Mouse (Mus musculus): ENCODE data around the gene Ttc7b. TPM values are rescaled to one million over a fixed set of nuclear protein-coding genes. Genes with fewer than 3 reads are reported as not detected.

Ttc7b gene
- total and polyA plus RNA-seq, 2 experiments = 7.7 to 10.7 TPM

- Histone ChIP-seq H3K79me2 (ENCODE audit: control insufficient read depth, insufficient read depth, low read length) (no peaks in the 10 kb centered on the region), H3K27me3 (ENCODE audit: control insufficient read depth, insufficient read depth, low read length) (no peaks in the 10 kb centered on the region), H3K27ac (replicated peaks; ENCODE audit: insufficient read depth, low read depth, low read length) (no peak overlapping the region), H3K9ac (ENCODE audit: low read depth, low read length) (no peak overlapping the region), H3K36me3 (ENCODE audit: control insufficient read depth, insufficient read depth, low read length) (peaks cover 22% of the 10 kb centered on the region), H3K4me3 (ENCODE audit: insufficient read depth, low read depth, low read length) (no peak overlapping the region), H3K4me1 (ENCODE audit: control insufficient read depth, insufficient read depth, low read length) (no peaks in the 10 kb centered on the region)
- WGBS = 91% methylated on average over 15 of the region's 15 CpGs
- no peak for DNase-seq (ENCODE audit: extremely low read depth, low read depth, low spot score)
- TF ChIP-seq POLR2A (IDR thresholded peaks at IDR 0.05; ENCODE audit: extremely low read depth, insufficient read depth, low read length) (no peak), CTCF (IDR thresholded peaks at IDR 0.05; ENCODE audit: low read depth, low read length) (no peak)
Observed at GRCm38 (mm10) chr12:100397432-100398146, 123.0 kb downstream of the Ttc7b start.

- no peaks in the 10 kb centered on the region for H3K27me3 ChIP-seq (ENCODE audit: control insufficient read depth, insufficient read depth, low read length)
- H3K27ac ChIP-seq (replicated peaks; ENCODE audit: insufficient read depth, low read depth, low read length) = no peak overlapping the region
- peak; percentile 28 for DNase-seq (ENCODE audit: extremely low read depth, low read depth, low spot score)
- H3K36me3 ChIP-seq (ENCODE audit: control insufficient read depth, insufficient read depth, low read length) = peaks cover 23% of the 10 kb centered on the region
- WGBS = 94% methylated on average over 2 of the region's 2 CpGs
- no peak for TF ChIP-seq POLR2A (IDR thresholded peaks at IDR 0.05; ENCODE audit: extremely low read depth, insufficient read depth, low read length)
- no peak for TF ChIP-seq CTCF (IDR thresholded peaks at IDR 0.05; ENCODE audit: low read depth, low read length)
- H3K9ac ChIP-seq (ENCODE audit: low read depth, low read length) = no peak overlapping the region
- no peaks in the 10 kb centered on the region for H3K79me2 ChIP-seq (ENCODE audit: control insufficient read depth, insufficient read depth, low read length)
- H3K4me1 ChIP-seq (ENCODE audit: control insufficient read depth, insufficient read depth, low read length) = no peaks in the 10 kb centered on the region
- no peak overlapping the region for H3K4me3 ChIP-seq (ENCODE audit: insufficient read depth, low read depth, low read length)
Observed at GRCm38 (mm10) chr12:100396806-100397205, 123.8 kb downstream of the Ttc7b start.

- TF ChIP-seq POLR2A (IDR thresholded peaks at IDR 0.05; ENCODE audit: extremely low read depth, insufficient read depth, low read length) = no peak
- TF ChIP-seq CTCF (IDR thresholded peaks at IDR 0.05; ENCODE audit: low read depth, low read length) = no peak
- Histone ChIP-seq H3K27ac (replicated peaks; ENCODE audit: insufficient read depth, low read depth, low read length) (no peak overlapping the region), H3K4me1 (ENCODE audit: control insufficient read depth, insufficient read depth, low read length) (no peaks in the 10 kb centered on the region), H3K36me3 (ENCODE audit: control insufficient read depth, insufficient read depth, low read length) (peaks cover 18% of the 10 kb centered on the region), H3K9ac (ENCODE audit: low read depth, low read length) (no peak overlapping the region), H3K79me2 (ENCODE audit: control insufficient read depth, insufficient read depth, low read length) (no peaks in the 10 kb centered on the region), H3K4me3 (ENCODE audit: insufficient read depth, low read depth, low read length) (no peak overlapping the region), H3K27me3 (ENCODE audit: control insufficient read depth, insufficient read depth, low read length) (no peaks in the 10 kb centered on the region)
- 79% methylated on average over 3 of the region's 3 CpGs for WGBS
- no peak for DNase-seq (ENCODE audit: extremely low read depth, low read depth, low spot score)
Observed at GRCm38 (mm10) chr12:100393532-100393931, 127.1 kb downstream of the Ttc7b start.

GRCm38 (mm10) chr12:100393109-100393508, 127.5 kb downstream of the Ttc7b start:
- TF ChIP-seq POLR2A (IDR thresholded peaks at IDR 0.05; ENCODE audit: extremely low read depth, insufficient read depth, low read length) (no peak), CTCF (IDR thresholded peaks at IDR 0.05; ENCODE audit: low read depth, low read length) (no peak)
- no peaks in the 10 kb centered on the region for H3K79me2 ChIP-seq (ENCODE audit: control insufficient read depth, insufficient read depth, low read length)
- no peak overlapping the region for H3K4me3 ChIP-seq (ENCODE audit: insufficient read depth, low read depth, low read length)
- H3K27ac ChIP-seq (replicated peaks; ENCODE audit: insufficient read depth, low read depth, low read length) = no peak overlapping the region
- H3K36me3 ChIP-seq (ENCODE audit: control insufficient read depth, insufficient read depth, low read length) = peaks cover 16% of the 10 kb centered on the region
- DNase-seq (ENCODE audit: extremely low read depth, low read depth, low spot score) = peak; percentile 10
- 50% methylated on average over 3 of the region's 3 CpGs for WGBS
- H3K27me3 ChIP-seq (ENCODE audit: control insufficient read depth, insufficient read depth, low read length) = no peaks in the 10 kb centered on the region
- H3K4me1 ChIP-seq (ENCODE audit: control insufficient read depth, insufficient read depth, low read length) = no peaks in the 10 kb centered on the region
- H3K9ac ChIP-seq (ENCODE audit: low read depth, low read length) = no peak overlapping the region

- Histone ChIP-seq H3K4me3 (ENCODE audit: insufficient read depth, low read depth, low read length) (no peak overlapping the region), H3K9ac (ENCODE audit: low read depth, low read length) (no peak overlapping the region), H3K4me1 (ENCODE audit: control insufficient read depth, insufficient read depth, low read length) (no peaks in the 10 kb centered on the region), H3K27me3 (ENCODE audit: control insufficient read depth, insufficient read depth, low read length) (no peaks in the 10 kb centered on the region), H3K36me3 (ENCODE audit: control insufficient read depth, insufficient read depth, low read length) (peaks cover 16% of the 10 kb centered on the region), H3K79me2 (ENCODE audit: control insufficient read depth, insufficient read depth, low read length) (no peaks in the 10 kb centered on the region), H3K27ac (replicated peaks; ENCODE audit: insufficient read depth, low read depth, low read length) (no peak overlapping the region)
- DNase-seq (ENCODE audit: extremely low read depth, low read depth, low spot score) = peak; percentile 30
- WGBS = 57% methylated on average over 5 of the region's 5 CpGs
- TF ChIP-seq POLR2A (IDR thresholded peaks at IDR 0.05; ENCODE audit: extremely low read depth, insufficient read depth, low read length) (no peak), CTCF (IDR thresholded peaks at IDR 0.05; ENCODE audit: low read depth, low read length) (no peak)
Observed at GRCm38 (mm10) chr12:100392466-100392865, 128.2 kb downstream of the Ttc7b start.

GRCm38 (mm10) chr12:100391890-100392289, 128.7 kb downstream of the Ttc7b start:
- Histone ChIP-seq H3K4me1 (ENCODE audit: control insufficient read depth, insufficient read depth, low read length) (no peaks in the 10 kb centered on the region), H3K9ac (ENCODE audit: low read depth, low read length) (no peak overlapping the region), H3K79me2 (ENCODE audit: control insufficient read depth, insufficient read depth, low read length) (no peaks in the 10 kb centered on the region), H3K27ac (replicated peaks; ENCODE audit: insufficient read depth, low read depth, low read length) (no peak overlapping the region), H3K36me3 (ENCODE audit: control insufficient read depth, insufficient read depth, low read length) (peaks cover 18% of the 10 kb centered on the region), H3K27me3 (ENCODE audit: control insufficient read depth, insufficient read depth, low read length) (no peaks in the 10 kb centered on the region), H3K4me3 (ENCODE audit: insufficient read depth, low read depth, low read length) (no peak overlapping the region)
- TF ChIP-seq CTCF (IDR thresholded peaks at IDR 0.05; ENCODE audit: low read depth, low read length) (no peak), POLR2A (IDR thresholded peaks at IDR 0.05; ENCODE audit: extremely low read depth, insufficient read depth, low read length) (no peak)
- 93% methylated on average over 9 of the region's 9 CpGs for WGBS
- no peak for DNase-seq (ENCODE audit: extremely low read depth, low read depth, low spot score)
